Mouse (Mus musculus) small intestine, adult 2 months (tissue): ENCODE results near the gene Vmp1.

Experiments used
- CTCF ChIP-seq: fragments of 200-500 bp; IDR thresholded peaks from 2 replicates; pipeline ENCODE4 v1.5.1; 2012; ENCODE audit warnings: low read depth, mild to moderate bottlenecking, control low read depth, inconsistent platforms, low read length, moderate library complexity, mixed read lengths; ENCODE audit not compliant: insufficient replicate concordance, insufficient read length; ENCODE audit errors: extremely low read depth
- POLR2A ChIP-seq: fragments of 200-500 bp; IDR thresholded peaks from 2 replicates; pipeline ENCODE4 v1.6.1; 2012; ENCODE audit warnings: low read depth, mild to moderate bottlenecking, control low read depth, inconsistent platforms, low read length, moderate library complexity

- TF ChIP-seq CTCF (no peak), POLR2A (no peak)
These were observed 90.2 kb downstream of the Vmp1 start for GRCm38 (mm10) chr11:86593443-86593842.
